Mouse (Mus musculus): ENCODE results near the gene Vmn1r80.
"Not testable (repeated sequence)": the region's sequence is repeated elsewhere in the genome, so short reads cannot be mapped to it uniquely, and the experiment has no call there.

Gene Vmn1r80

GRCm38 (mm10) chr7:12188986-12189385 lies at the start of gene Vmn1r80:
Gene Vmn1r80 (plus strand): TSS chr7:12189286.
- DNase-seq (ENCODE audit: low read depth, low spot score), result no peak

GRCm38 (mm10) chr7:12149957-12150356 lies 39.1 kb upstream of the Vmn1r80 start, which contains the start of gene Vmn1r78:
Gene Vmn1r78 (plus strand): TSS chr7:12150257.
- DNase-seq (ENCODE audit: low read depth, low spot score), result no peak

GRCm38 (mm10) chr7:12156463-12156862 lies 32.6 kb upstream of the Vmn1r80 start:
- DNase-seq (ENCODE audit: low read depth, low spot score), result not testable (repeated sequence)

GRCm38 (mm10) chr7:12170979-12171378 lies 18.1 kb upstream of the Vmn1r80 start, which contains the start of gene Vmn1r79:
Gene Vmn1r79 (plus strand): TSS chr7:12171279.
- not testable (repeated sequence) for DNase-seq (ENCODE audit: low read depth, low spot score)

- DNase-seq (ENCODE audit: low read depth, low spot score), result not testable (repeated sequence)
These were observed 16.2 kb upstream of the Vmn1r80 start for GRCm38 (mm10) chr7:12172926-12173325.

- no peak for DNase-seq (ENCODE audit: low read depth, low spot score)
These were observed 15.1 kb downstream of the Vmn1r80 start for GRCm38 (mm10) chr7:12204141-12204540.
